Mouse (Mus musculus) liver, embryonic 13.5 days (tissue): ENCODE measurements at regions not wholly inside any gene's neighbourhood (a gene's known extent, or its start where the extent isn't known, plus 50 kb on each side); places are given as distances from the start of the nearest gene placed in this dataset.
"Not testable (repeated sequence)": the region's sequence is repeated elsewhere in the genome, so short reads cannot be mapped to it uniquely, and the experiment has no call there.

ENCODE experiments used
- ATAC-seq: fragments of 200-750 bp; cut with Nextera tagmentation; 2 replicates; pipeline ENCODE4 v1.8.0; 2017; ENCODE audit warnings: low read depth, mild to moderate bottlenecking, moderate number of reproducible peaks, moderate library complexity
- DNase-seq: peaks from one replicate; pipeline ENCODE4 v3.0.0; 2022
- H3K27ac ChIP-seq: fragments of 300-500 bp; sonication (generic); 2 replicates; pipeline ENCODE4 v1.5.1; 2015; ENCODE audit warnings: moderate library complexity, mild to moderate bottlenecking, inconsistent platforms
- H3K27me3 ChIP-seq: fragments of 300-500 bp; sonication (generic); 2 replicates; pipeline ENCODE4 v1.6.1; 2015; ENCODE audit warnings: mild to moderate bottlenecking, inconsistent platforms
- H3K36me3 ChIP-seq: fragments of 300-500 bp; sonication (generic); 2 replicates; pipeline ENCODE4 v1.6.1; 2015; ENCODE audit warnings: mild to moderate bottlenecking, inconsistent platforms
- H3K4me1 ChIP-seq: fragments of 300-500 bp; sonication (generic); replicated peaks from 2 replicates; pipeline ENCODE4 v1.6.1; 2015; ENCODE audit warnings: inconsistent platforms
- H3K4me2 ChIP-seq: fragments of 300-500 bp; sonication (generic); 2 replicates; pipeline ENCODE4 v1.6.1; 2015; ENCODE audit warnings: inconsistent platforms, mild to moderate bottlenecking, moderate library complexity
- H3K4me3 ChIP-seq: fragments of 300-500 bp; sonication (generic); replicated peaks from 2 replicates; pipeline ENCODE4 v1.5.1; 2015; ENCODE audit warnings: mild to moderate bottlenecking, inconsistent platforms
- H3K9ac ChIP-seq: fragments of 300-500 bp; sonication (generic); 2 replicates; pipeline ENCODE4 v1.6.1; 2015; ENCODE audit warnings: mild to moderate bottlenecking, inconsistent platforms
- H3K9me3 ChIP-seq: fragments of 300-500 bp; sonication (generic); replicated peaks from 2 replicates; pipeline ENCODE4 v1.6.1; 2016; ENCODE audit warnings: inconsistent platforms
- WGBS: fragments of 180-500 bp; shearing (Covaris S2); methylation state at CpG from one replicate; pipeline ENCODE4 v1.1.7; 2015; ENCODE audit not compliant: insufficient replicate concordance; 5-methylcytosine and 5-hydroxymethylcytosine counted together

GRCm38 (mm10) chr11:31563826-31564741, 107.6 kb downstream of the Bod1 start:
- ATAC-seq (no peak), DNase-seq (no peak)
- H3K9me3 ChIP-seq, result no peaks in the 10 kb centered on the region

DNA sequence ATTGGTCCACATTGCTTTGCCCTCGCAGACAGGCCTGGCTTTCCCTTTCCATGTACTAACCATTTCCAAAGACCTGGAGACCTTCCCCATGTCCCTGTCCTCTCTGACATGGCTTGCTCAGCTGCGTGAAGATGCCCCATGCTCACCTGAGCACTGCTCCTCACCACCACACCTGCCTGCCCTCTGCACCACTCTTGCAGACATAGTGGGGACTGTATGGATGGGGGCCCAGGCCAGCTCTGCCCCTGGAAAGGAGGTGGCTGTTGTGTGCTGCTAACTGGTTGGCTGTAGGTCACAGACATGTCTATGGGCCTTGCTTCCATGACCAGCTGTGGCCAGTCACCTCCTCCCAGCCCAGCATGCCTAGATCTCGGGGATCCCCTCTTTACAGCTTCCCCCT, 108.7 kb downstream of the Bod1 start:
- ATAC-seq, result no peak
- H3K4me2 ChIP-seq, result no peak overlapping the region

More at GRCm38 (mm10) chr11:31563826-31564741, 107.6 kb downstream of the Bod1 start:
- H3K4me3 ChIP-seq, result no peak overlapping the region
- H3K4me1 ChIP-seq, result no peaks in the 10 kb centered on the region
- H3K27ac ChIP-seq, result no peak overlapping the region
- H3K27me3 ChIP-seq, result no peaks in the 10 kb centered on the region
- WGBS, result 38% methylated on average over 10 of the region's 10 CpGs
- H3K9ac ChIP-seq, result no peak overlapping the region
- no peaks in the 10 kb centered on the region for H3K36me3 ChIP-seq
- no peak overlapping the region for H3K4me2 ChIP-seq

GRCm38 (mm10) chr11:31560775-31561174, 110.9 kb downstream of the Bod1 start:
- H3K27ac ChIP-seq, result no peak overlapping the region
- no peaks in the 10 kb centered on the region for H3K27me3 ChIP-seq
- no peaks in the 10 kb centered on the region for H3K36me3 ChIP-seq
- 69% methylated on average over 10 of the region's 10 CpGs for WGBS
- H3K4me3 ChIP-seq, result no peak overlapping the region
- H3K9me3 ChIP-seq, result no peaks in the 10 kb centered on the region
- ATAC-seq (no peak), DNase-seq (no peak)
- no peaks in the 10 kb centered on the region for H3K4me1 ChIP-seq
- H3K9ac ChIP-seq, result no peak overlapping the region
- H3K4me2 ChIP-seq, result no peak overlapping the region

More for the DNA sequence above, 108.7 kb downstream of the Bod1 start:
- no peak for DNase-seq
- H3K27ac ChIP-seq, result no peak overlapping the region
- H3K4me1 ChIP-seq, result no peaks in the 10 kb centered on the region
- no peaks in the 10 kb centered on the region for H3K27me3 ChIP-seq
- 50% methylated on average over 3 of the region's 3 CpGs for WGBS
- no peaks in the 10 kb centered on the region for H3K9me3 ChIP-seq
- no peak overlapping the region for H3K4me3 ChIP-seq
- H3K36me3 ChIP-seq, result no peaks in the 10 kb centered on the region
- H3K9ac ChIP-seq, result no peak overlapping the region

DNA sequence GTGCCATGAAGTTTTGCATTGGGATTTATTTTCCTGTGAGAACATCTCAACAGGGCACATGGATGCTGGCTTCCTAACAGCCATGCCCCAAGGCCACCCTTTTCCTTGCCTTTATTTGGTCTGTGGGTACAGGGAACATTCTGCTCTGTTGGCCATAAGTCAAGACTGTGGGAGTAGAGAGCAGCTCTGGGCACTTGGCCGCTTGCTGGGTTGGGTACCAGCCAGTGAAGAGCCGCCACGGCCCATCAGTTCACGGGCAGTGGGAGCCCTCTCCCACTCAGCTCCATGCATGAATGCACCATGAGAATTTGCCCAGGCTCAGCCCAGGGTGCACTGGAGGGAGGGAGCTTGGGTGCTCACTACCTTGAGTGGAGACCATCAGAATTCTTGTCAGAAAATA, 116.6 kb downstream of the Bod1 start:
- Histone ChIP-seq H3K36me3 (no peaks in the 10 kb centered on the region), H3K4me2 (no peak overlapping the region), H3K9me3 (no peaks in the 10 kb centered on the region), H3K4me3 (no peak overlapping the region), H3K9ac (no peak overlapping the region), H3K4me1 (no peaks in the 10 kb centered on the region), H3K27ac (no peak overlapping the region), H3K27me3 (no peaks in the 10 kb centered on the region)
- DNase-seq (no peak), ATAC-seq (no peak)
- WGBS, result 67% methylated on average over 4 of the region's 4 CpGs

- 55% methylated on average over 10 of the region's 10 CpGs for WGBS
- DNase-seq, result no peak
- Histone ChIP-seq H3K4me2 (no peak overlapping the region), H3K4me1 (no peaks in the 10 kb centered on the region), H3K36me3 (no peaks in the 10 kb centered on the region), H3K27ac (no peak overlapping the region), H3K27me3 (no peaks in the 10 kb centered on the region), H3K9me3 (no peaks in the 10 kb centered on the region), H3K4me3 (no peak overlapping the region), H3K9ac (no peak overlapping the region)
- no peak for ATAC-seq
Observed at GRCm38 (mm10) chr11:31551614-31552271, 119.9 kb downstream of the Bod1 start.

DNA sequence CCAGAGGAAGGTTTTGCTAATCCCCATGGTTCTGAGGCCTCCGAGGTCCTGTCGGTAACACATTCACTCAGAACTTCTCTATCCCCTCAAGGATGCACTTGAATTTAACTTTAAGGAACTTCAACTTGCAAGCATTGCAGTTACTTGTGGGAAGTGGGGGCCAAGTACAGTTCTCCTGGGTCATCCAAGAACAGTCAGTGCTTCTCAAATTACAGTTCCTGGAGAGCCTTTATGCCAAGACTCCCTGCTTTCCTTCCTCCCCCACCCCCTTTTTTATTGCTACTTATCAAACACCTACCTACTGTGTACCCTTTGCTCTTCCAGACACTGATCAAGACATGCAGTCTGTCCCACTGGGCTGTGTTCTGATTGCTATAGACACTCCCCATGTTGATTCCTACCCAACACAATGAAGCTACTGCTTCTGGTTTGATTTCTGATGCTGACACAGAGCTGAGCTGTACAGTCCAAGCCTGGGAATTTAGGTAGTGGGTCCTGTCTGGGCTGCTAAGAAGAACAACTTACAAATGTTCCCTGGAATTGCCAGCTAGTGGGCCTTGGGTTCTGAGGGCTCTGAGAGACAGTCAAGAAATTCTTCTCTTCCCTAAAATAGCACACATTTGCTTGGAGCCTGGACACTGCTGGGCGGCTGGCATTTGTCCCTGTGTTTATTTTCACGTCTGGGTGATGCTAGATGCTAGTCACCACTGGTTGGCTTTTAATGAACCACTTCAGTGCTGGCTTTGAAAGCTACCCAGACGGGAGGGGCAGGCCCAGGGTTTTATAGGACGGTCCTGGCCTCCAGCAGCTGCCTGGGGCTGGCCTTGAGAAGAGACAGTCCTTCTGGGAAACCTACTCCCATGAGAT, 120.7 kb downstream of the Bod1 start:
- Histone ChIP-seq H3K9ac (no peak overlapping the region), H3K4me3 (no peak overlapping the region), H3K4me1 (no peaks in the 10 kb centered on the region), H3K27me3 (no peaks in the 10 kb centered on the region), H3K36me3 (no peaks in the 10 kb centered on the region), H3K27ac (no peak overlapping the region), H3K9me3 (no peaks in the 10 kb centered on the region), H3K4me2 (no peak overlapping the region)
- ATAC-seq (no peak), DNase-seq (no peak)
- 58% methylated on average over 6 of the region's 6 CpGs for WGBS

DNA sequence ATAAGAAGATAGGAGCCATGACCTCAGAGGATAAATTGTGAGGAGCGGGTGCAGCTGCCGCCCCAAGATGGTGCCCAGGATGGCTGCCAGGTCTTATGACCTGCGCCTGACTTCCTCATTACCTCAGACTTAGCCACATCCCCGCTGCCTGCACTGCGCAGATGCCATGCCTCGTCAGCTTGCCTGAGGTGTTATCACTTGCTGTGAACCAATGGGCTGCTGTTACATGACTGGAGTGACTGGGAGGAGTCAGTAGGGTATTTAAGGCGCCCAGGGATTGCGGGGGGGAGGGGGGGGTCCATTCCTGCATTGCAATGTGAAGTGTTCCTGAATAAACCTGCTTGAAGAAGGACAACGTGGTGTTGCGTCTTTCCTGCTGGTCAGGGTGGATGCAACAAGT, 126.2 kb downstream of the Bod1 start:
- not testable (repeated sequence) for H3K9ac ChIP-seq, H3K27me3 ChIP-seq, DNase-seq, ATAC-seq, H3K4me2 ChIP-seq, H3K4me3 ChIP-seq, H3K36me3 ChIP-seq, H3K4me1 ChIP-seq, H3K9me3 ChIP-seq, H3K27ac ChIP-seq
- WGBS, result 69% methylated on average over 10 of the region's 10 CpGs

DNA sequence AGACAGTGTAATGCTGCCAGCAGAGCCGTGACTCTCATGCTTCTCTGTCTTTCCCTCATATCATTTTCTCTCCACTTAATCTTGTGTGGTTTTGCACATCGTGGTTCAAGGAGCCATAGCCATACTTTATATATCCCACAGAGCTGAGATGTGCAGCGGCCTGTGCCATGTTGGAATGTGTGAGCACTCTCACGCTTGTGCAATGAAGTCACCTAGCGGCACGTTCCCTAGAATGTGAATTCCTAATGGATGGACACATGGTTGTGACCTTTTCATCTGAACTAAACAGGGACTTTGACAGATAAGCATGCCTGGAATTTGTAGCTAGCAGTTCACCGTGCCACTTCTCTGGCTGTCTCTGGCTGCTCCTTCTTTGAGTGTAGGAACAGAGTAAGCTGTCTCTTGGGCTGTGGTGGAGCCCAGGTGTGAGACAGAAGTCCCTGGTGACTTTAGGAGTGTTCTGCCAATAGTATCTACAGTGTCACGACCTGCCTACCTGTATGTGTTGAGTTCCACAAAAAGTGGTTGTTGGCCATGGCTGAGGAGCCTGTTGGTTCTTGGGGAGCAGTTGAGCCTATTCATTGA, 129.0 kb downstream of the Bod1 start:
- ATAC-seq (no peak), DNase-seq (no peak)
- H3K36me3 ChIP-seq, result no peaks in the 10 kb centered on the region
- no peak overlapping the region for H3K4me2 ChIP-seq
- no peaks in the 10 kb centered on the region for H3K4me1 ChIP-seq
- no peak overlapping the region for H3K4me3 ChIP-seq
- no peak overlapping the region for H3K27ac ChIP-seq
- no peak overlapping the region for H3K9ac ChIP-seq
- no peaks in the 10 kb centered on the region for H3K9me3 ChIP-seq
- no peaks in the 10 kb centered on the region for H3K27me3 ChIP-seq
- 60% methylated on average over 8 of the region's 8 CpGs for WGBS

DNA sequence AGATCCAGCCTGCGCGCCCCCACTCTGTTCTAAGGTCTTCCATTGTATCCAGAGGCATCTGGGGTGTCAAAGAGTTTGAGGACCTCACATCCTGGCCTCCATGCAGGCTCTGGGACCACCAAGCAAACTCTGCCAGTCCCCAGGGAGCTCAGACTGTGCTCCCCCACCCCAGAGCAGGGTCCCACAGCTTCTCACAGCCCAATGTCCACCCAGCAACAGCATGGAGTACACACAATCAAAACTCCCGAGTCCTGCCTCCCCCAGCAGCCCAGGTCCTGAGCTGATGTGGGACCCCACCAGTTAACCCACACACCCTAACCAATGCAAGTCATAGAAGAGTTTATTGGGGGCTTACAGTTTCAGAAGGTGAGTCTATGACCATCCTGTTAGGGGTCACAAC, 130.3 kb downstream of the Bod1 start:
- Histone ChIP-seq H3K9ac (no peak overlapping the region), H3K4me1 (no peaks in the 10 kb centered on the region), H3K27me3 (no peaks in the 10 kb centered on the region), H3K27ac (no peak overlapping the region), H3K4me2 (no peak overlapping the region), H3K9me3 (no peaks in the 10 kb centered on the region), H3K4me3 (no peak overlapping the region), H3K36me3 (no peaks in the 10 kb centered on the region)
- no peak for DNase-seq
- ATAC-seq, result no peak
- 58% methylated on average over 3 of the region's 3 CpGs for WGBS

DNA sequence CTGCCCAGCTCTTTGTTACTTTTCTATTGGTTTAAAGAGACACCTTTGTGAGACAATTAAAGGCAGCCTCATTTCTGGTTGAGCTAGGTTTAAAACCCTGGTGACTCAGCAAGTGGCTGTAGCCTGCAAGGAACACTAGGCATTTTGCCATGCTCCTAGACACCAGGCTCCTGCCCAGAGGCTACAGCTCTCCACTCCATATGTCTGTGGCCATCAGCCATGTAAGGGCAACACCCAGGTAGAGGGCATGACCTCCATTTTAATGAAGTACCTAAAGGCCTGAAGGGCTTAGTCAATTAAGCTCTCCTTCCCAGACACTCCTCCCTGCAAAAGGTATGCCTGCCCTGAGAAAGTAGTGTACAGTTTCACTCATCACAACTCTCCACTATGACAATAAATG, 130.9 kb downstream of the Bod1 start:
- H3K4me1 ChIP-seq, result no peaks in the 10 kb centered on the region
- no peaks in the 10 kb centered on the region for H3K36me3 ChIP-seq
- H3K9ac ChIP-seq, result no peak overlapping the region
- DNase-seq, result no peak
- ATAC-seq, result no peak
- no peaks in the 10 kb centered on the region for H3K9me3 ChIP-seq
- H3K27ac ChIP-seq, result no peak overlapping the region
- H3K4me2 ChIP-seq, result no peak overlapping the region
- no peaks in the 10 kb centered on the region for H3K27me3 ChIP-seq
- H3K4me3 ChIP-seq, result no peak overlapping the region

DNA sequence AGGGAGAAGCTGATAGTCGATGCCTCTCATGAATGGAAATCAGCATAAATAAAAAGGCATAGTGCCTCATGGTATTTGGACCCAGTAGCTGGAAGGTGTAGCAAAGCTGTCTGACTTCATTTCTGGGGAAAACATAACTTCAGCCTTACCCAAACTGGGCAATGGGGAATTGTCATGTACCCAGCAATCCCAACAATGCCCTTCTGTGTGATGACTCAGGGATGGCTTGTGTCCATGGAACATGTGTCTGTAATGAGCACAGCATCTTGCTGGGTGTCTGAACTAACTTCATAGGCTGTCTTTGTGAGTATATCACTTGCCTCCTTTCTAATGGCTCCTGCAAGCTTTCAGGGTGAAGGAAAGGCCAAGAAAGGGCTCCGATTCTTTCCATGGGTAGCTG, 140.3 kb downstream of the Bod1 start:
- Histone ChIP-seq H3K4me3 (no peak overlapping the region), H3K27ac (no peak overlapping the region), H3K9me3 (no peaks in the 10 kb centered on the region), H3K36me3 (no peaks in the 10 kb centered on the region), H3K27me3 (no peaks in the 10 kb centered on the region), H3K4me2 (no peak overlapping the region), H3K4me1 (no peaks in the 10 kb centered on the region), H3K9ac (no peak overlapping the region)
- DNase-seq, result no peak
- 73% methylated on average over 2 of the region's 2 CpGs for WGBS
- no peak for ATAC-seq
